In the genomic region with DNA sequence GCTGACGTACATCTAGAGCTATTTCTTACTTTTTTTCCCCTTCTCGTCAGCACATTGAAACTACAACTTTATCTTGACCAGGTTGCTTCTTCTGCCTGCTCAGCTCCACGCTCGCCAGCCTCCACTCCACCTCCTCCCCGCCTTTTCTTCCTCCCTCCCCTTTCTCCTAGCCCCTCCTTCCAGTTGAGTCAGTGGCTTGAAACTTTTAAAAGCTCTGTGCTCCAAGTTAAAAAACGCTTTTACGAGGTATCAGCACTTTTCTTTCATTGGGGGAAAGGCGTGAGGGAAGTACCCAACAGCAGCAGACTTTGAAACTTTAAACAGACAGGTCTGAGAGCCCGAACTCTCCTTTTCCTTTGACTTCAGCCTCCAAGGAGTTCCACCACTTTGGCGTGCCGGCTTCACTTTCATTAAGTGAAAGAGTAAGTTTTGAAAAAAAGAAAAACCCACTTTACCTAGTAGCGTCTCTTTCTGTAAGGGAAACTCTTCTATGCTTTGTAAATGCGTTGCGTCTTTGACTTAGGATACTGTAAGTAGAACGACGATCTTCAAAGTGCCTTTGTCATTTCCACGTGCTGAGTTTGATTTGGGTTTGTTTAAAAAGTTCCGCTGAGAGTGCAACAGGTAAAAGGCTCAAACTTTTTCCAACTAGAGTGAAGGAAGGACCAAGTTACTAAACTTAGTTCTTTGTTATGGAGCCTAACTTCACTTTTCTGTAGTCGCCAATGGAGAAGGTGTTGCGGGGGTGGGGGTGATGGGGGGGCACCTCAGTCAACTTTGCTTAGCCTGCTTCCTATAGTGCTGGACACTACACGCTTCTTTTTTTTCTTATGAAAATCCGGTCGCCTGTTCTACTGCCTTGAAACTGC, we compare ENCODE assay signal across 8 mouse cellular contexts. TPM values are rescaled to one million over a fixed set of nuclear protein-coding genes. Genes with fewer than 3 reads are reported as not detected.
DNase-seq lines count a peak whose midpoint lies in the region; ATAC-seq and TF ChIP-seq lines count a peak whose summit lies in the region.

Gja1 (plus strand) TSS at position 234 of the 869 bp plus-strand sequence.

- H3K9ac ChIP-seq in heart, adult 2 months (ENCODE audit: low read depth, low read length) = peak within 1 kb of the TSS; percentile 96
- H3K9ac ChIP-seq in limb, embryonic 14.5 days (ENCODE audit: low read depth, low read length, severe bottlenecking) = peak within 1 kb of the TSS; percentile 86
- peak within 1 kb of the TSS; percentile 55 for H3K9ac ChIP-seq in midbrain, embryonic 14.5 days (replicated peaks; ENCODE audit: low read length)

- peak within 1 kb of the TSS; percentile 68 for H3K4me2 ChIP-seq in limb, embryonic 14.5 days (replicated peaks; ENCODE audit: low read depth, low read length, severe bottlenecking)
- H3K4me2 ChIP-seq in midbrain, embryonic 14.5 days (ENCODE audit: low read length) = peak within 1 kb of the TSS; percentile 94

- WGBS in heart, adult 2 months = under 1% methylated on average over 23 of the region's 23 CpGs
- 2% methylated on average over 23 of the region's 23 CpGs for WGBS in limb, embryonic 14.5 days
- WGBS in midbrain, embryonic 14.5 days = 1% methylated on average over 23 of the region's 23 CpGs

- H3K79me2 ChIP-seq in heart, adult 2 months (replicated peaks; ENCODE audit: control insufficient read depth, insufficient read depth, low read length) = peaks cover 2% of the 10 kb centered on the region

- peak within 1 kb of the TSS; percentile 96 for H3K27ac ChIP-seq in heart, adult 2 months
- peak within 1 kb of the TSS; percentile 93 for H3K27ac ChIP-seq in limb, embryonic 14.5 days (replicated peaks; ENCODE audit: low read depth, low read length)
- peak within 1 kb of the TSS; percentile 45 for H3K27ac ChIP-seq in midbrain, embryonic 14.5 days (replicated peaks; ENCODE audit: low read depth, low read length)

- peak; percentile 92 for TF ChIP-seq POLR2A in heart, adult 2 months (IDR thresholded peaks at IDR 0.05; ENCODE audit: insufficient read depth, low read depth, low read length)
- TF ChIP-seq POLR2A in limb, embryonic 14.5 days (IDR thresholded peaks at IDR 0.05; ENCODE audit: borderline replicate concordance, extremely low read depth, insufficient read depth, insufficient read length) = peak; percentile 59; the same call in 1 of the 2 replicates

- peak; percentile 23; the same call in 1 of the 2 replicates for TF ChIP-seq EP300 in heart, adult 2 months (IDR thresholded peaks at IDR 0.05; ENCODE audit: insufficient read depth, low read depth, low read length)

- H3K9me3 ChIP-seq in limb, embryonic 14.5 days (ENCODE audit: control insufficient read depth, low read length) = no peaks in the 10 kb centered on the region
- no peaks in the 10 kb centered on the region for H3K9me3 ChIP-seq in midbrain, embryonic 14.5 days (ENCODE audit: control insufficient read depth, low read length)

- H3K4me1 ChIP-seq in heart, adult 2 months (ENCODE audit: control insufficient read depth, insufficient read depth, low read length) = peaks cover 1% of the 10 kb centered on the region
- H3K4me1 ChIP-seq in limb, embryonic 14.5 days (ENCODE audit: control insufficient read depth, insufficient read depth, low read length) = peaks cover 11% of the 10 kb centered on the region; the same call in 1 of the 2 replicates
- H3K4me1 ChIP-seq in midbrain, embryonic 14.5 days (ENCODE audit: control insufficient read depth, insufficient read depth, low read length) = peaks cover 9% of the 10 kb centered on the region; the same call in 1 of the 2 replicates

- TF ChIP-seq CTCF in heart, adult 2 months (IDR thresholded peaks at IDR 0.05) = no peak

- peak; percentile 68 for ATAC-seq in limb, embryonic 14.5 days (ENCODE audit: low FRiP score, low read depth)
- ATAC-seq in midbrain, embryonic 14.5 days (ENCODE audit: low FRiP score, low TSS enrichment) = peak; percentile 16; the same call in 1 of the 2 replicates

- peak; percentile 33 to 46 for DNase-seq in right cerebral cortex, postnatal 10 days (ENCODE audit: low spot score in 2 of 2)
- DNase-seq in right cerebral cortex, postnatal 4 days = no peak
- peak; percentile 83 for DNase-seq in embryo, embryonic 9.5 days (ENCODE audit: extremely low spot score)
- peak; percentile 61 to 77 for DNase-seq in heart, adult 2 months
- peak; percentile 66 for DNase-seq in kidney, adult 11 months
- DNase-seq in limb, embryonic 14.5 days (ENCODE audit: low spot score) = peak; percentile 88
- peak; percentile 43 for DNase-seq in midbrain, embryonic 14.5 days
- peak; percentile 21 for DNase-seq in urinary bladder, adult 2 months (ENCODE audit: low spot score)

- H3K4me3 ChIP-seq in heart, adult 2 months = peak within 1 kb of the TSS; percentile 75
- H3K4me3 ChIP-seq in limb, embryonic 14.5 days (replicated peaks; ENCODE audit: low read length) = peak within 1 kb of the TSS; percentile 58
- H3K4me3 ChIP-seq in midbrain, embryonic 14.5 days (replicated peaks; ENCODE audit: low read depth, low read length) = peak within 1 kb of the TSS; percentile 49

- peaks cover 4% of the 10 kb centered on the region; the same call in 1 of the 2 replicates for H3K36me3 ChIP-seq in heart, adult 2 months (ENCODE audit: control insufficient read depth, insufficient read depth, low read length)
- no peaks in the 10 kb centered on the region for H3K36me3 ChIP-seq in limb, embryonic 14.5 days (ENCODE audit: control insufficient read depth, insufficient read depth, low read length)
- no peaks in the 10 kb centered on the region for H3K36me3 ChIP-seq in midbrain, embryonic 14.5 days (ENCODE audit: control insufficient read depth, insufficient read depth, low read length)

- H3K27me3 ChIP-seq in heart, adult 2 months (ENCODE audit: control insufficient read depth, insufficient read depth, low read length) = no peaks in the 10 kb centered on the region
- H3K27me3 ChIP-seq in limb, embryonic 14.5 days (ENCODE audit: control insufficient read depth, insufficient read depth, low read length) = no peaks in the 10 kb centered on the region
- H3K27me3 ChIP-seq in midbrain, embryonic 14.5 days (ENCODE audit: control insufficient read depth, insufficient read depth, low read length) = peaks cover 14% of the 10 kb centered on the region

- intact Hi-C loops in heart, adult 2 months (cut with DNase I) = loop anchor here (2.0 kb wide), 2 partner anchors 305 to 735 kb away; no protein-coding TSS in a partner anchor

RNA-seq across cellular contexts. Expression of gene Gja1, which starts in this region (rescaled TPM):
- total RNA-seq in heart, adult 2 months (2021) = 100 to 1,000 TPM; 359 to 429 TPM
- polyA plus RNA-seq in heart, adult 2 months (2012; rRNA removed) = 156 and 205 TPM in 2 replicates
- polyA plus RNA-seq in limb, embryonic 14.5 days (2012; rRNA removed) = 86.4 and 102 TPM in 2 replicates
- 388 and 411 TPM in 2 replicates for polyA plus RNA-seq in limb, embryonic 14.5 days (2014; fragmentation: Nextera tagmentation; extraction: Ambion mirVana)
- polyA plus RNA-seq in midbrain, embryonic 14.5 days (2014; fragmentation: Nextera tagmentation; extraction: Ambion mirVana) = 14.1 and 90.0 TPM in 2 replicates
- 11.1 and 16.2 TPM in 2 replicates for polyA plus RNA-seq in urinary bladder, adult 2 months (2012; rRNA removed)

Comparison
In these comparisons a context has a peak if more than half of its experiments do, and no peak if none do; other contexts are left out.
1. H3K27ac ChIP-seq: peak in every context shown above with its lines; median percentile 96 in heart, adult 2 months; 93 in limb, embryonic 14.5 days; 45 in midbrain, embryonic 14.5 days.